Mouse (Mus musculus): ENCODE measurements at regions not wholly inside any gene's neighbourhood (a gene's known extent, or its start where the extent isn't known, plus 50 kb on each side); places are given as distances from the start of the nearest gene placed in this dataset.
A peak's percentile ranks its signal among the peaks of the same experiment; 100 is the strongest.

DNA sequence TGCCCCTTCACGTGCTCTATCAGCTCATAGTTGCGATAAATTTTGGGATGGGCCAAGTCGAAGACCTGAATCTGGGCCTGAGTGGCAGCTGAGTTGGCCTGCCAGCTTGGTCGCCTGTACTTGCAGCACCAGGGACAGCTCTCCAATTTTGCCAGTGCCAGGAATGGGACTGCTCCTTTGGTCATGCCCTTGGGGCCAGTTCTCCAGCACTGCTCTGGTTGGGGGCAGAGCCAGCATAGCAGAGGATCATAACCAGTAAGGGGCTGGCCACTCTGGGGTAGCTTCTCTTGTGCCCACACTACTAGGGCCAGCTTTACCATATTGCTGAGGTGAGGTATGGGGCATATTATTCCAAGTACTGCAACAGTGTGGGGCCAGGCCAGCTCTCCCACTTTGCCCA is 397.0 kb upstream of the Cadm2 start:
- DNase-seq, result peak; percentile 1

GRCm38 (mm10) chr16:67989671-67990070 is 369.0 kb upstream of the Cadm2 start:
- no peak for DNase-seq

DNA sequence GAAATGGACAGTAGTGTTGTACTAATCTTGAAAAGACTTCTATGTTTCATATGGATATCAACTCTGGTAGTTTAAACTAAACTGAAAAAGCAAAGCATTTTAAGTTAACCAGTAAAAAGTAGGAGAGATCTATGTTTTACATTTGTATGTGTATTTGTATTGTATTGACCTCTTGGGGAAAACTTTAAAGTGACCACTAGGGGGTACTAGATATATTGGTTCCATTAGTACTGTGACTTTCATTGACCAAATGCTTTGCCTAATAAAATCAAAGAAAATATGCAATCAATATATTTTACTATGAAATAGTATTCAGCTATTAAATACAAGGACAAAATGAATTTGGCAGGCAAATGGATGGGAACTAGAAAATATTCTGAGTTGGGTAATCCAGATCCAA is 355.9 kb upstream of the Cadm2 start:
- DNase-seq, result no peak

DNA sequence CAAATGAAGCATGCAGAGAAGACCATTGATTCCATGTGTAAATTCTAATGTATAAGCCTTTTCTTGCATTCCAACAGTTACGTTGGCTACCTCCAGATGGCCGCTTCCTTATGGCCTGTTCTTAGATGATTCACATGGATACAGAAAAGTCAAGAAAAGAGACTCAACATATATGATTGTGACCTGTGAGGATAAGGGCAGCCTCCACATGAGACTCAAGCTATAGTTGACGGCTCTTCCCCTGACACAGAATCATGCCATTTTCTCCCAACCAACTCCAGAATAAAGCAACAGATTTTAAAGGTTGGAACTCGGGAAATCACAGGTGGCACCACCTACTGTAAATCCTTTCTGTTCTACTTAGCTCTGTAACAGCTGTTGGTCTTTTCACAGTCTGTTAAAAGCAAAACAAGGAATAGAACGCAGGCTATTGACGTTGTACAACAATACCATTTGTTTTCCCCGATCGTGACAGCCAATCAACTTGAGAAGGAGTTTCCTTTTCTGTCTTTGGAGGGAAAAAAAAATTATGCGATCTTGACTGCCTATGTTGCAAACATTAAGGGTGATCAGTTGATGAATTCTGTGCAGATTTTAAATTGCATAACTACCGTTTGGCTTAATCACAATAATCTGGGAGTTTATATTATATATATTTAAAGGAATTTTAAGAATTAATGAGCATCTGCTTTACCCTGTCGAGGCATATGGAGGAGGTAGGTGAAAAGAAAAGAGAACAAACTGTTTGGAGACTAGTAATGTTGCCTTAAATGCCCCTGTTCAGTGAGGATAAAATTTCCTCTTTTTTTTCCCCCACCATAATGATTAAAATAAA is 347.8 kb upstream of the Cadm2 start:
- DNase-seq, result no peak

DNA sequence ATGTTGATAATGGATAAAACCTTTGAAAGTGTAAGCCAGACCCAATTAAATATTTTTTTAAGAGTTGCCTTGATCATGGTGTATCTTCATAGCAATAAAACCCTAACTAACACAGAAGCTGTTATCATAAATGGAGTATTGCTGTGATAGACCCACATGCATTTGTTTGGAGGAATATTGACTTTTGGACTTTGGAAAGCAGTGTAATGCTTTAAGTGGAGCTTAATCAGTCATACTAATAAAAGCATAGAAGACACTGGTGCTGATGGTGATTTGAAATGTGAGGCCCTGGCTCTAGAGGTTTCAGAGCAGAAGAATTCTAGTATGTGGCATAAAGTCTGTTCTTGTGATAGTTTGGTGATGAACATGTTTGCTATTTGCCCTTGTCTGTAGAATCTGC is 328.4 kb upstream of the Cadm2 start:
- no peak for DNase-seq

- DNase-seq, result no peak
Observed at GRCm38 (mm10) chr16:67944406-67944805, 323.7 kb upstream of the Cadm2 start.

GRCm38 (mm10) chr16:67919175-67919574 is 298.5 kb upstream of the Cadm2 start:
- DNase-seq, result no peak

GRCm38 (mm10) chr16:67871304-67872022 is 250.8 kb upstream of the Cadm2 start:
- DNase-seq, result no peak

DNA sequence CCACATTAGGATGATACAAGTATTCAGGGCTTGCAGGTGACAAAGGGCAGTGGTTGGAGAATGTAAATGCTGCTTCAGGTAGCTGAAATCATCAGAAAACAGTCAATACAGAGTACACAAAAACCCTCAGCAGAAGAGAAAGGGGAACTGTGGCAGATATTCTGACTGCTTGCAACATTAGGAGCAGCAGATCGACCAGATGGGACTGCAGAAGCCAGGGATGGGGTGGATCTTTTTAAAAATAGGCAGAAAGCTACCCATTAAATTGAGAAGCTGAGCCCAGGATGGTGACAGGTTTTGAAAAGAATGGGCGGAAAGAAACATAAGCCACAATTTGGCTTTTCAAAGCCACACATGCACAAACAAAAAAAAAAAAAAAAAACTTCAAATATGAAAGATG is 229.5 kb upstream of the Cadm2 start:
- no peak for DNase-seq

GRCm38 (mm10) chr16:67844481-67844880 is 223.8 kb upstream of the Cadm2 start:
- DNase-seq, result no peak

- DNase-seq, result no peak
Observed at GRCm38 (mm10) chr16:67797236-67797635, 176.5 kb upstream of the Cadm2 start.

DNA sequence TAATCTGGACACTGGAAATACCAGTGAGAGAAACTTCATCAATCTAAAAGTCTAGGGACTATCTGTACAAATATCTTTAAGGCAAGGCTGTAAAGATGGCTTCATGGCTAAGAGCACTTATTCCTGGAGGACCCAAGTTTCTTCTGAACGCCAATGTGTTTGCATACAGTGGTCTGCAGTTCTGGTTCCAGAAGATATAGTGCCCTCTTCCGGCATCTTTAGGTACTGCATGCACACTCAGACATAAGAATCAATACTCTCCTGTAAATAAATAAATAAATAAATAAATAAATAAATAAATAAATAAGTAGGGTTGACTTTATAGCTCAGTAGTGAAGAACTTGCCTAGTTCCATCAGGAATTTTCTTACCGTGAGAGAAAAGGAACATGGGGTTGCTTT is 155.4 kb upstream of the Cadm2 start:
- peak; percentile 54 for DNase-seq

DNA sequence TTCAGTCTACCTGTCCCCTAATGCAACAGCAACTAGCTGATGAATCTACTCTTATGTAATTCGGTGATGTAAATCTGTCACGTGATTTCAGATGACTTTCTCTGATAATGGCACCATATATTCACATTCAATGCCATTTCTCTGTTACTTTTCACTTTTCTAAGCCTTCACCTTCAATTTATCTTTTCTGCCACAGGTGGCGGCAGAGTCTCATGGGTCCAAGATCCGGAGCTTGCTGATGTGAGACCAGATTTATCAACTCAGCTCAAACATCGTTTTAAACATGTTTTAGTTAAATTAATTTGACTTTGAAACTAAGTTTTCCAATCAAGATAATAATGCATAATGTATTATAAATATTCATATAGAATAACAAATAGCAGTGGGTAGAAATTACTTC is 148.4 kb upstream of the Cadm2 start:
- DNase-seq, result no peak

- no peak for DNase-seq
Observed at GRCm38 (mm10) chr16:67735398-67735797, 114.7 kb upstream of the Cadm2 start.

GRCm38 (mm10) chr16:67698619-67699018 is 77.9 kb upstream of the Cadm2 start:
- DNase-seq, result no peak
